ENCODE assay signal across 24 mouse cellular contexts in the genomic region with DNA sequence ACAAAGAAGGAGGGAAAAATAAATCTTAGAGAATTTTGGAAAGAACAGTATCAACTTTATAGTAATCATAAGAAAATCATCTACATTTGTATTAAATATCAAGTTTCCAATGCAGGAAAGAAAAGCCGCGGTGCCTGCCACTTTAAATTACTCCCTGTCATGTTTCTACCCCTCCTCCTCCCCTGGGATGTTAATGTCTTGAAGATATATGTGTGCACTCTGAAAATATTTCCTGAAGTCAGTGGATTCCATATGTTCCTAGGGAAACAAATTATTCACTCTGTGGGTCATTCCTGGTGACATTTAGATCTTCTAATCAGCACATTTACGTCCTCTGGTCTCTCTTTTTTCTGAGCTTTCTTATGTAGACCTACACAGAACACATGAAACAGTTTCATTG. TPM values are rescaled to one million over a fixed set of nuclear protein-coding genes. Genes with fewer than 3 reads are reported as not detected.
"Had no signal": no experiment of that assay in that cellular context is flagged by ENCODE, and none has a peak within 500 bp of the region (broad histone marks: within the 10 kb centered on the region; RNA-seq: fewer than 3 reads in every experiment).

No protein-coding gene starts in this region.

- H3K27me3 ChIP-seq: limb, embryonic 12.5 days; limb, embryonic 15.5 days; midbrain, embryonic 12.5 days; neural tube, embryonic 13.5 days; stomach, embryonic 15.5 days had no signal

- H3K4me1 ChIP-seq: limb, embryonic 12.5 days; limb, embryonic 15.5 days; midbrain, embryonic 12.5 days; neural tube, embryonic 13.5 days; stomach, embryonic 15.5 days had no signal

- H3K36me3 ChIP-seq: limb, embryonic 12.5 days; limb, embryonic 15.5 days; midbrain, embryonic 12.5 days; neural tube, embryonic 13.5 days; stomach, embryonic 15.5 days had no signal

- H3K27ac ChIP-seq: limb, embryonic 12.5 days; limb, embryonic 15.5 days; liver, embryonic 14.5 days; midbrain, embryonic 12.5 days; neural tube, embryonic 13.5 days; stomach, embryonic 15.5 days had no signal

- ATAC-seq: liver, postnatal 0 days; lung, postnatal 0 days; midbrain, embryonic 16.5 days had no signal

- H3K9me3 ChIP-seq: limb, embryonic 12.5 days; limb, embryonic 15.5 days; midbrain, embryonic 12.5 days; neural tube, embryonic 13.5 days; stomach, embryonic 15.5 days had no signal

- H3K4me3 ChIP-seq: limb, embryonic 12.5 days; limb, embryonic 15.5 days; midbrain, embryonic 12.5 days; myocyte; neural tube, embryonic 13.5 days; stomach, embryonic 15.5 days had no signal

- DNase-seq: kidney, adult 11 months; kidney, adult 8-10 months; kidney, postnatal 25 days; left cerebral cortex, postnatal 4 days; liver, postnatal 0 days; lung, embryonic 14.5 days; lung, postnatal 36 days; retina, postnatal 1 day; right cerebral cortex, postnatal 25 days; spleen, adult 18-20 months; thymus, postnatal 25 days had no signal

- H3K4me2 ChIP-seq: limb, embryonic 12.5 days; limb, embryonic 15.5 days; liver, embryonic 11.5 days; lung, embryonic 14.5 days; midbrain, embryonic 12.5 days; neural tube, embryonic 13.5 days; stomach, embryonic 15.5 days had no signal

- H3K9ac ChIP-seq: limb, embryonic 12.5 days; limb, embryonic 15.5 days; liver, embryonic 14.5 days; liver, postnatal 0 days; lung, embryonic 14.5 days; midbrain, embryonic 12.5 days; neural tube, embryonic 13.5 days; stomach, embryonic 15.5 days had no signal

RNA-seq across cellular contexts. Expression of a gene that starts 57.2 kb away (rescaled TPM):
- total RNA-seq: megakaryocyte-erythroid progenitor cell, adult 5-6 weeks; monocyte, adult 5-6 weeks; neutrophil, adult 5-6 weeks had no signal
